Mouse (Mus musculus) embryonic fibroblast, embryonic 13.5 days (primary cell): Measurements from ENCODE around the gene Elmsan1.

Source experiments
- CTCF ChIP-seq: IDR thresholded peaks from 2 replicates; pipeline ENCODE4 v1.5.1; 2011; ENCODE audit warnings: mild to moderate bottlenecking, control low read depth, low read length, moderate library complexity, borderline replicate concordance; ENCODE audit not compliant: insufficient read depth
- POLR2A ChIP-seq: IDR thresholded peaks from 2 replicates; pipeline ENCODE4 v1.6.1; 2011; ENCODE audit warnings: low read depth, mild to moderate bottlenecking, control low read depth, low read length, moderate library complexity

- TF ChIP-seq CTCF = no peak
- no peak for TF ChIP-seq POLR2A
These were observed 111.7 kb downstream of the Elmsan1 start for GRCm38 (mm10) chr12:84107012-84107411.
